Mouse (Mus musculus) adrenal gland, postnatal 10 days (tissue): ENCODE results near the gene Reln. TPM values are rescaled to one million over a fixed set of nuclear protein-coding genes. Genes with fewer than 3 reads are reported as not detected.

Source experiments
- total RNA-seq, 2 experiments: library from RNA; stranded (reverse); gene quantifications; 2 replicates each; pipeline ENCODE4 v1.2.3; 2021

Gene Reln
- total RNA-seq, 2 experiments from 2014 or later = 14.5 to 18.0 TPM

Other genes with a start within 250 kb of the Reln start
- gene Orc5, start 205.7 kb upstream of the Reln start, total RNA-seq = 10 to 100 TPM; 16.0 to 23.4 TPM